Mouse (Mus musculus): ENCODE data around the gene Usp49.
"Not testable (repeated sequence)": the region's sequence is repeated elsewhere in the genome, so short reads cannot be mapped to it uniquely, and the experiment has no call there.

The Usp49 gene

DNA sequence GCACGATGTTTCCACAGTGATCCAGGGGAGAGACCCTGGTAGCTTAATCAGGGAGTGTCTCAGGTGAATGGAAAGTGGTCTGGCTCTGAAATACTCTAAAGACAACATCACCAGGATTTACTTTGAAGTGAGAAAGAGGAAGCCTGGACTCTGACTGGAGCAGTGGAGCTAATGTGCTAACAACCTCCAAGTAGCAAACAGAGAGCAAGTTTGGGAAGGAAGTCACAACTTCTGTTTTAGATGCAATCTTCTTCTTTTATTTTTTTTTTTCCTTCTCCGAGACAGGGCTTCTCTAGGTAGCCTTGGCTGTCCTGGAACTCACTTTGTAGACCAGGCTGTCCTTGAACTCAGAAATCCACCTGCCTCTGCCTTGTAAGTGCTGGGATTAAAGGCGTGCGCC, 21.3 kb upstream of the Usp49 start:
- DNase-seq (ENCODE audit: low spot score in 2 of 2), result no peak

DNA sequence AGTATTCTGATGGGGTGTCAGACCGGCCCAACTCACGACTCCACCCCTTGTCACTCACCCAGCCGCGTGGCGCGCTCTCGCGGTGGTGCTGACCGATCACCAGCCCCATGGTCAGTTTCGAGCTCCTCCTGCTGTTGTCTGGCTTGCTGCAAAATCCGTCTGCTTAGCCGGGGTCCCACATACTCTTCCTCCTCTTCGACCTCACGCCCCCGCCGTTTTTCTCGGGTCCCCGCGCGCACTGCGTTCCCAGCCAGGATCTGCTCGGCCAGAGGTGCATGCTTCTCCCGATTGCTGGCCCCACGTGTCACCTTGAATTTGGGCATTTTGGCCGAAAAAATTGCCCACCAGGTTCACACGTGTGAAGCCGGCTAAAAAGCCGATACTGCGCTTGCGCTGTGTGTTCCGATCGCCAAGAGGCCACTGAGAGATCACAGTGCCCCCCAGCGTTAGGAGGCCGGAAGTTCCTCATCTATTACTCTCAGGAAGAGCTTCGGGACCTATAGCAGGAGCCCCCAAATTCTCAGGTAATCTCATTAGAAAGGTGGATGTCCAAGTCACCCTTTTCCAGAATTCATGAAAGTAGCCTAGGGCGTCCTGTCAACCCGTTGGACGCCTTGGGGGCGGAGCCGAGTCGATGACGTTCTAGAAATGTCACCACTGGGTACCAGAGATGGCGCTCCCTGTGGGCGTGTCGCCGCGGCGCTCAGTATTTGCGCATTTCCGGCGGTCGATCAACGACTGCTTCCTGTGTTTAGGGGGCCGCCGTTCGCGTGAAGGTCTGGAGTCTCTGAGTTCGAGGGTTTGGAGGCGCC, 19.4 kb upstream of the Usp49 start, which contains the start of the genes Bysl, Med20 and Gm20517:
Gene Bysl, minus strand, starts transcription at position 644 of the 812 bp plus-strand sequence.
Gene Med20, plus strand, starts transcription at position 734 of the 812 bp plus-strand sequence.
Gene Gm20517, plus strand, starts transcription at position 741 of the 812 bp plus-strand sequence.
- DNase-seq (ENCODE audit: low spot score in 2 of 2), result peak; percentile 93 to 96

- no peak for DNase-seq (ENCODE audit: low spot score in 2 of 2)
Observed at GRCm38 (mm10) chr17:47611661-47611982, 18.9 kb upstream of the Usp49 start.

DNA sequence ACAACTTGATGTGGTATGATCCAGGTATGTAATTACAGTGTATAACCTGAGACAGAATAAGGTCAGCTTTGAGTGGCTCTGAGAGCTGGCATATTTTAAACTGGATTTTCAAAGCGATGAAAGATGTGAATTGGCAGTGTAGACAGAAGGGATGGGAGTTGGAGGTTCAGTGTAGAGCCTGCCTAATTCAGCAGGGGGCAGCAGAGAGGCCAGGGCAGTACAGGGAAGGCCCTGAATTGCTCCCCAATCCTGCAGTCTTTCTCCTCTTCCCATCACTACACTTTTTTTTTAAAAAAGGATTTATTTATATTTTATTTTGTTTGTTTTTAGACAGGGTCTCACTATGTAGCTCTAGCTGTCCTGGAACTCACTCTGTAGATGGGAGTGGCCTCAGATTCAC, 16.5 kb upstream of the Usp49 start:
- DNase-seq (ENCODE audit: low spot score in 2 of 2), result peak in 1 of 2 experiments; percentile 64

DNA sequence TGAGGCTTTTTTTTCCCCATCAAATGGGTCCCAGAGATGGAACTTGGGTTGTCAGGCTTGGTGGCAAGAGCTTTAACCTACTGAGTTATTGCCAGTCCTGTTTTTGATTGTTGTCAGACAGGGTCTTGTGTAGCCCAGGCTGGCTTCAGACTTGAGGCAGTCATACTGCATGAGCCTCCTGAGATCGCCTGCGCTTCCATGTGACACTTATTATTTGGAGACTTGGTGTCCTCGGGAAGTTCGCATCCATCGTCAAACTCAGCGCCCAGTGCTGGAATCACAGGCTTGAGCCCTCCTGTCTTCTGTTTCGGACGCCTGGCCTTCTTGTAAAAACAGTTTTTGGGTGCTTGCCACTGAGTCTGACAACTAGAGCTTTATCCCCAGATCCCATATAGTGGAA, 14.4 kb upstream of the Usp49 start:
- DNase-seq (ENCODE audit: low spot score in 2 of 2), result no peak

DNA sequence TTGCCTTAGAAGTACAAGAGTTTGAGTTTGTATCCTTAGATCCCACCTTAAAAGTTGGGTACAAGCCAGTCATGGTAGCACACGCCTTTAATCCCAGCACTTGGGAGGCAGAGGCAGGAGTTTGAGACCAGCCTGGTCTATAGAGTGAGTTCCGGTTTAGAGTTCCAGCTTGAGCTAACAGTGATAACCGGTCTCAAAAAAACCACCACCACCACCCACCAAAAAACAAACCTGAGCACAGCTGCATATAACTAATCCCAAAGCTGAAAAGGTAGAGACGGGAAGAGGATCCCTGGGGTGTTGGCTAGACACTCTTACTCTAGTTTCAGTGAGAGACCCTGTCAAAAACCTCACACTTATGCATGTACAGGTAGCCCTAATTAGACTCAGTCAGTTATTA, 13.8 kb upstream of the Usp49 start:
- DNase-seq (ENCODE audit: low spot score in 2 of 2), result no peak

- no peak for DNase-seq (ENCODE audit: low spot score in 2 of 2)
Observed at GRCm38 (mm10) chr17:47617605-47618307, 12.7 kb upstream of the Usp49 start.

DNA sequence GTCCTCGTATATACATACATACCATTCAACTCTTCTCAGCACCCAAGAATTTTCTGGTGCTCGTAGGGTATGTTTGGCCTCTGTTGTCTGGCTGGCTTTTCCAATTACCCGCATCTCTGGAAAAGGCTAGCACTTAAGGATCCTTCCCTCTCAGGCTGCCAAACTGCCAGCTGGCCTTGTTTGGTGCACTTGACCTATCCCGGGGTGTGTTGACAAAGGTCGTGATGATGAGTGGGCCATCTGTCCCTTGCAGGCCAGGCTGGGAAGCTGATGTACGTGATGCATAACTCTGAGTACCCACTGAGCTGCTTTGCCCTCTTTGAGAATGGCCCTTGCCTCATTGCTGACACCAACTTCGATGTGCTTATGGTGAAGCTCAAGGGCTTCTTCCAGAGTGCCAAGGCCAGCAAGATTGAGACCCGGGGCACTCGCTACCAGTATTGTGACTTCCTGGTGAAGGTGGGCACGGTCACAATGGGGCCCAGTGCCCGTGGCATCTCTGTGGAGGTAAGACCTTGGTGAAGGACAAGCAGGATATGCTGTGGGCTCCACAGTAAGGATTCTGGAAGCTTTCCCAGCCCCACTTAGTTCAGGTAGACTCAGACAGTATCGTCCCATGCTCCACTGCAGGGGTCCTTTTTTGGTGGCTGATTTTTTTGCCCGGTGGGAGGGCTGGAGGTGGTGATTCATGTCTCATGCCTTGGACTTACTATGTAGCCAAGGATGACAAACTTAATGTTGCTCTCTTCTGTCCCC, 11.8 kb upstream of the Usp49 start:
- DNase-seq (ENCODE audit: low spot score in 2 of 2), result no peak

- DNase-seq (ENCODE audit: low spot score in 2 of 2), result no peak
Observed at GRCm38 (mm10) chr17:47622912-47623554, 7.5 kb upstream of the Usp49 start.

GRCm38 (mm10) chr17:47624572-47624971, 5.9 kb upstream of the Usp49 start:
- not testable (repeated sequence) for DNase-seq (ENCODE audit: low spot score in 2 of 2)

- DNase-seq (ENCODE audit: low spot score in 2 of 2), result no peak
Observed at GRCm38 (mm10) chr17:47625088-47625487, 5.4 kb upstream of the Usp49 start.

- DNase-seq (ENCODE audit: low spot score in 2 of 2), result no peak
Observed at GRCm38 (mm10) chr17:47626031-47626430, 4.5 kb upstream of the Usp49 start.

GRCm38 (mm10) chr17:47627791-47628190, 2.7 kb upstream of the Usp49 start:
- DNase-seq (ENCODE audit: low spot score in 2 of 2), result no peak

DNA sequence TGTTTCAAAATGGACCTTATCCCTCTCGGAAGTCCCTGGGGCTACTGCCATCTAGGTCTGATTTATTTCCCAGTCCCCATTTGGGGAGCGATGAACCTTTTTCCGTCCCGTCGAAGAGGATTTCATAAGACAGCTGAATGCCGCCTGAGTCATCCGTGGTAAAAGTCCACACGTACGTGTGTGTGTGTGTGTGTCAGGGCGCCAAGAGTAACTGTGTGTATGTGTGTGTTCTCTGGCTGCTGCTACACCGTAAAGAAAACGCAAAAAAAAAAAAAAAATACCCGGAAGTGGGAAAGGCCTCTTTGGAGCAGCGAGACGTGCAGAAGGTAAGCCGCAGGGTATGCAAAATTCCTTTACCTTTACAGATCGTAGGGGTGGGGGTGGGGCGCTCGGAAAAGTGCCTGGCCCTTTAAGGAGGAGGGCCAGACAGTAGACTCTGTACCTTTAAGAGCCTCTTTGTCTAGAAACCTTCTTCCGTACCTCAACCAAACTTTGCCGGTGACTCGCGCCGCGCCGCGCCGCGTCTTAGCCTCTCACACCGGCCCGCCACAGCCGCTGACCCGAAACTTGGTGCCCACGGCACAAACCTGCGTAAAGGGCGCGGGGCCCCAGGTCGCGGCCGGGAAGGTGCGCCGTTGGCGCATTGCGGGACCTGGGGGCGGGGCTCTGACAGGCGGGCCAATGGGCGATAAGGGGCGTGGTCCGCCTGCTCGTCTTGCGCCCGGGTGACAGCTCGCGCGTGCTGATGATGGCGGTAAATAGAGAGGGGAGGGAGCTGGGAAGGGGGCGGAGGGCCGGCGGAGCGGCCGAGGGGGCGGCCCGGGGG, 1.4 kb upstream of the Usp49 start:
- DNase-seq (ENCODE audit: low spot score in 2 of 2), result peak; percentile 92 to 95

DNA sequence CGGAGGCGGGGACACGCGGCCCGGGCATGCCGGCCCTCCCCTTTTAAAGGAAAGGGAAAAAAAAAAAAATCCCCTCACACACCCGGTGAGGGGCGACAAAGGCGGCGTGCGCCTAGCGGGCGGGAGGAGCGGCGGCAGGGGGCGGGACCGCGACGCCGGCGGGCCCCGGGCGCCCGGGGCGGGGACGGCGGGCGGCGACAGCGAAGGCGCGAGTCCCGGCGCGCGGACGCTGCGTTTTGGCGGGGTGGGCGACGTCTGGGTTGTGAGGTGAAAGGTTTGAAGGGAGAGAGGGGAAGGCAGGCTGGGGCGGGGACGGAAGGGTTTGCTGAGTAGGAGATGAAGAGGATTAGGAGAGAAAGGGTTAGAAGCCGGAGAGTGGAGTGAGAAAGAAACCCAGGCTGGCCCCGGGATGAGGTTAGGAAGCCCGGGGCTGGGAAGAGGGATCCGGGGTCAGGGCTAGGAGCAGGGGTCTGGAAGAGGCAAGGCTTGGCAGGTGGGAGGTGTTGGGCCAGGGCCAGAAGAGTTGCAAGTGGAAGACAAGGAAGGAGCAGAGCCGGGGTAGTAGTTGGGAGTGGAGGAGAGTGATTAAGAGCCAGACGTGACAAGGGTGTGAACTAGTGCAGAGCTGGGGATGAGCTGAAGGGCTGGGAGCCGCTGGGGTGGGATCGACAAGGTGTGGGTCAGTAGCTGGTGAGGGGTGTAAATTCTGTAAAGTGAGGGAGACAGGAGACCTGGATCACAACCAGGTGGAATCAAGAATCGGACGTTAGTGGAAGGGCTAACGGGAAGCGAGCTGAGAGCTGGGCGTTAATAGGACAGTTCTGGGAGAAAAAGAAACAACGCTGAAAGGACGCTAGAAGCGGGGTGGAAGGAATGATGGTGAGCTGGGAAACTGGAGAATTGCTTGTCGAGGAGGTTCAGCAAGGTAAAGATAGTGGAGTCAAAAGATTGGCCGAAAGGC, 493 bp upstream of the Usp49 start:
- peak; percentile 58 to 61 for DNase-seq (ENCODE audit: low spot score in 2 of 2)

DNA sequence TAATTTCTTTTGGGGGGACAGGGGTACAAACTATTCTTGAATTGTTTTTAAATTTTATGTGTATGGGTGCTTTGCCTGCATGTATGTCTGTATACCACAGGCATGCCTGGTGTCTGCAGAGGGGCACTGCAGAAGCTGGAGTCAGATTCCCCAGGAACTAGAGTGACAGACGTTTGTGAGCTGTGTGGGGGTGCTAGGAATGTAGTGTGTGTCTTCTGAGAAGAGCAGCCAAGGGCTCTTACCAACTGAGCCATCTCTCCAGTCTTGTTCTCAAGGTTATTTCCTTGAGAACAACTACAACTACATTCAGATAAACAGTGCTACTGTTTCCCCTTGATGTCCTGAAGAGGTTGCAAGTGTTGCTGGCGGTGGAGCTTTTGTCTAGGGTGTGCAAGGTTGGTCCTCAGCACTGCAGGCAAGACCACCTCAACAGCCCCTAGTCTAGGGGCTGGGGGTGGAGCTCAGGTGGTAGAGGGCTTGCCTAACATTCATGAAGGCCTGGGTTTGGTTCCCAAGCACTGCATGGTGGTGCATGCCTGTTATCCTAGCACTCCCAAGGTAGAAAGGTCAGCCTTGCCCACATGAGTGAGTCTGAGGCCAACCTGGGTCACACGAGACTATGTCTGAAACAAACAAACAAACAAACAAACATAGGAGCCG, 1.8 kb downstream of the Usp49 start:
- DNase-seq (ENCODE audit: low spot score in 2 of 2), result no peak

DNA sequence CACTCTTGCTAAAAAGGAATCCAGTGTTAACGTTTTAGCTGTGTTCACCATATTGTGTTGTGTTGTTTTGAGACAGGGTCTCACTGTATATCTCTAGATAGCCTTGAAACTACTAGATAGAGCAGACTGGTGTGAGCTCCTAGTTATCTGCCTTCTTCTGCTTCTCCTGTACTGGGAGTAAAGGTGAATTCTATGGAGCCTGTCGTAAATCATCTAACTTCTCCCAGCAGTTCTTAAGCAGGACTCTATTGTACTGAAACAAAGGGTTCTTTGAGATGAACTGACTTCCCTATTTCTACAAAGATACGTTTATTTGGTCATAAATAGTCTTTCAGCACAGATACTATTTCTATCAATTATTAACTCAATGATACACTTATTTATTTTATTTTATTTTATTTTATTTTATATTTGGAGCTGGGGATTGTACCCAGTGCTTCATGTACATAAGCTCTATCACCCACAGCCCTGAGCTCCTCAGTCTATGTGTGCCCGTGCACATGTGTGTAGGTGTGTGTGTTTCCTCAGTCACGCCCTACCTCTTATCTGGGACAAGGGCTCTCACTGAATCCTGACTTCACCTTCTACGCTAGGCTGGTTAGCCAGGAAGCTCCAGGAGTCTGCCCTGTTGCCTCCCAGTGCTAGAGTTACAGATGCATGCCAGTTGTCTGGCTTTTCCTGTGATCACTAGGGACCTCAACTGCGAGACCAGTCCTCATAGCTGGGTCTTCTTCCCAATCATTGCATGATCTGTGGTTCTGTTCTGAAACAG, 3.7 kb downstream of the Usp49 start:
- no peak for DNase-seq (ENCODE audit: low spot score in 2 of 2)

DNA sequence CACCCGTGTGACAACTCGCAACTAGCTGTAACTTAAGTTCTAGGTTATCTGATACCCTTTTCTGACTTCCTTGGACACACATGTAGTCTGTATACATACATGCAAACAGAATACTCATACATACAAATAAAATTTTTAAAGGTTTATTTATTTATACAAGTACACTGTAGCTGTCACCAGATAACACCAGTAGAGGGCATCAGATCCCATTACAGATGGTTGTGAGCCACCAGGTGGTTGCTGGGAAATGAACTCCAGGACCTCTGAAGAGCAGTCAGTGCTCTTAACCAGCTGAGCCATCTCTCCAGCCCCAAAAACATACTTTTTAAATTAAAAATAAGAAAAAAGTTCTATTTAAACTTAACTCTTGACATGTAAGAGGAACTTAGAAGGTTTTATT, 12.5 kb downstream of the Usp49 start:
- DNase-seq (ENCODE audit: low spot score in 2 of 2), result no peak
